9 mouse cellular contexts compared by ENCODE assay signal in the genomic region with DNA sequence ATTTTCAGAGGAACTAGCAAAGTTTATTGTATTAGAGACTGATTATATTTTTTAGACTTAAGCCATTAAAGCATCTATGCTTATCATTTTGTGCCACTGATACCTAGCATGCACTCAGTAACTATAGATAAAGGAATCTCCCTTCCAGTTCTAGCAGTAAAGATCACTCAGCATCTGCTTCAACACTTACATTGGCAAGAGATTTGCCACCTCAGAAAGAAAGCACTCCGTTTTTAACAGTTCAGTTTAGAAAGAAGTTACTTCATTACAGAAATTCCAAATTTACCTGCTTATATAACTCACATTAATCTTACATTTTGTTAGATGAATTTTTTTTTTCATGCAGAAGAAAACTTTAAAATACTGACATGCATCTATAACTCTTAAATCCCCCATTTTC.
"Had no signal": no experiment of that assay in that cellular context is flagged by ENCODE, and none has a peak within 500 bp of the region (broad histone marks: within the 10 kb centered on the region; RNA-seq: fewer than 3 reads in every experiment).

No protein-coding gene starts in this region.

- DNase-seq: lung, adult 18-20 months; lung, embryonic 14.5 days; lung, postnatal 10 days; right cerebral cortex, postnatal 25 days; thymus, adult 18-20 months; thymus, postnatal 14 days; thymus, postnatal 36 days had no signal

- ATAC-seq: midbrain, embryonic 13.5 days; midbrain, embryonic 15.5 days had no signal
